Mouse (Mus musculus) ES-Bruce4 (cell line): ENCODE measurements at regions not wholly inside any gene's neighbourhood (a gene's known extent, or its start where the extent isn't known, plus 50 kb on each side); places are given as distances from the start of the nearest gene placed in this dataset.
A peak's percentile ranks its signal among the peaks of the same experiment; 100 is the strongest.
"Not testable (repeated sequence)": the region's sequence is repeated elsewhere in the genome, so short reads cannot be mapped to it uniquely, and the experiment has no call there.

ENCODE experiments used
- H3K27ac ChIP-seq: 2 replicates; pipeline ENCODE4 v1.5.1; 2012; ENCODE audit warnings: low read length, inconsistent platforms; ENCODE audit not compliant: insufficient read depth
- H3K27me3 ChIP-seq: 2 replicates; pipeline ENCODE4 v1.6.1; 2012; ENCODE audit warnings: mild to moderate bottlenecking, low read length, inconsistent platforms; ENCODE audit not compliant: control insufficient read depth, poor library complexity, insufficient read depth, severe bottlenecking
- H3K36me3 ChIP-seq: 2 replicates; pipeline ENCODE4 v1.6.1; 2012; ENCODE audit warnings: inconsistent platforms, mild to moderate bottlenecking, low read length, moderate library complexity; ENCODE audit not compliant: control insufficient read depth, poor library complexity, insufficient read depth, severe bottlenecking
- H3K4me1 ChIP-seq: one replicate; pipeline ENCODE4 v1.8.1; 2011; ENCODE audit warnings: low read length; ENCODE audit not compliant: control insufficient read depth, insufficient read depth
- H3K4me3 ChIP-seq: 2 replicates; pipeline ENCODE4 v1.5.1; 2011; ENCODE audit warnings: low read depth, mild to moderate bottlenecking, low read length
- H3K9ac ChIP-seq: 2 replicates; pipeline ENCODE4 v1.6.1; 2012; ENCODE audit warnings: low read depth, mild to moderate bottlenecking, inconsistent platforms; ENCODE audit not compliant: poor library complexity, severe bottlenecking
- H3K9me3 ChIP-seq: replicated peaks from 2 replicates; pipeline ENCODE4 v1.6.1; 2012; ENCODE audit warnings: mild to moderate bottlenecking, low read length, inconsistent platforms; ENCODE audit not compliant: control insufficient read depth, poor library complexity, insufficient read depth, severe bottlenecking
- CTCF ChIP-seq: IDR thresholded peaks from one replicate; pipeline ENCODE4 v1.8.1; 2011; ENCODE audit warnings: low read depth, low read length
- EP300 ChIP-seq: IDR thresholded peaks from 2 replicates; pipeline ENCODE4 v1.6.1; 2011; ENCODE audit warnings: low read depth, low read length; ENCODE audit not compliant: insufficient read depth
- POLR2A ChIP-seq: IDR thresholded peaks from one replicate; pipeline ENCODE4 v1.8.1; 2011; ENCODE audit warnings: low read length; ENCODE audit not compliant: insufficient read depth

GRCm38 (mm10) chr16:63191181-63191580 lies 337.1 kb downstream of the Pros1 start:
- no peaks in the 10 kb centered on the region for H3K4me1 ChIP-seq
- H3K9ac ChIP-seq: no peak overlapping the region
- H3K4me3 ChIP-seq: no peak overlapping the region
- H3K36me3 ChIP-seq: no peaks in the 10 kb centered on the region
- H3K27ac ChIP-seq: no peak overlapping the region
- no peaks in the 10 kb centered on the region for H3K9me3 ChIP-seq
- TF ChIP-seq EP300 (no peak), POLR2A (no peak), CTCF (no peak)
- no peaks in the 10 kb centered on the region for H3K27me3 ChIP-seq

- no peak overlapping the region for H3K4me3 ChIP-seq
- no peaks in the 10 kb centered on the region for H3K4me1 ChIP-seq
- H3K36me3 ChIP-seq: no peaks in the 10 kb centered on the region
- TF ChIP-seq POLR2A: no peak
- no peak for TF ChIP-seq CTCF
- TF ChIP-seq EP300: no peak
- no peak overlapping the region for H3K27ac ChIP-seq
- H3K27me3 ChIP-seq: no peaks in the 10 kb centered on the region
- H3K9ac ChIP-seq: no peak overlapping the region
- H3K9me3 ChIP-seq: no peaks in the 10 kb centered on the region
Measured at GRCm38 (mm10) chr16:63191623-63192022, 337.5 kb downstream of the Pros1 start.

DNA sequence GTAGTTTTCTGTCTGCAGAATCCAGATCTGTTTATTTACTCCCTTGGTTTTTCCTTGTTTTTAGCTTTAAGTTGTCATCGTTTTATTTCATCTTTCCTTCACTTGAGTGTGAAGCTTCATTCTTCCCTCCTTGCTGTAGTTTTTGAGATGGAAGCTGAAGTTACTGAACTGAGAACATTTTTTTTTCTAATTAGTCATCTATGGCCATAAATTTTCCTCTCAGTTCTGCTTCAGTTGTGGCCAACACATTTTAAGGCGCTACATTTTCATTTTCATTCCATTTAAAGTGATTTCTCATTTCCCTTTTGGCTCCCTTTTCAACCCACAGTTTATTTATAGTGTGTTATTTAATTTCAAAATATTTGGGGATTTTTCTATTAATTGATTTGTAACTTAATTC lies 340.5 kb downstream of the Pros1 start:
- Histone ChIP-seq H3K9ac (no peak overlapping the region), H3K4me3 (no peak overlapping the region), H3K27me3 (no peaks in the 10 kb centered on the region), H3K27ac (no peak overlapping the region), H3K4me1 (no peaks in the 10 kb centered on the region), H3K9me3 (no peaks in the 10 kb centered on the region), H3K36me3 (no peaks in the 10 kb centered on the region)
- no peak for TF ChIP-seq CTCF
- TF ChIP-seq EP300: no peak
- TF ChIP-seq POLR2A: no peak

DNA sequence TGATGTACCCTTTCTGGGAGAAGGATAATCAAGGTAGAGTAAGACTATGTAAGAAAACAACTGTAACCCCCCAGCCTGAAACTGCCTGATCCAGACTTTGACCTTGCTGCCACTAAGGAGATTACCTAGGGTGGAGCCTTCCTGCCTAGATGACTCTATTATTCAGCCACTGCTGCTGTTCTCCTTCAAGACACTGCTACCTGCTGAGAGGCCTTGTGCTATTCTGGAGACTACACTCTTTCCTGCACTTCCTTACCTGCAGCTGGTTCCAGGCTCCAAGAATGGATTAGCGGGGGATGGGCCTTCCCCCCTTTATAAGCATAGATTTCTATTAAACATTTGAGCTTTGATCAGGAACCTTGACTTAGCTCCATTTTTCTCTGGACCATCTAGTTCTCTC lies 359.4 kb downstream of the Pros1 start:
- H3K9me3 ChIP-seq, H3K36me3 ChIP-seq, H3K4me3 ChIP-seq, H3K4me1 ChIP-seq, H3K27me3 ChIP-seq, H3K9ac ChIP-seq: not testable (repeated sequence)
- peak overlapping the region; percentile 75 for H3K27ac ChIP-seq
- 0 out of 2 replicates have a peak, but pooled peaks have one; percentile 23 for TF ChIP-seq EP300

GRCm38 (mm10) chr16:63220228-63220879 lies 366.2 kb downstream of the Pros1 start:
- H3K4me1 ChIP-seq: no peaks in the 10 kb centered on the region
- H3K27ac ChIP-seq: no peak overlapping the region
- H3K9me3 ChIP-seq: no peaks in the 10 kb centered on the region
- no peaks in the 10 kb centered on the region for H3K36me3 ChIP-seq
- no peaks in the 10 kb centered on the region for H3K27me3 ChIP-seq
- TF ChIP-seq CTCF (no peak), POLR2A (no peak), EP300 (no peak)
- H3K4me3 ChIP-seq: no peak overlapping the region
- no peak overlapping the region for H3K9ac ChIP-seq

DNA sequence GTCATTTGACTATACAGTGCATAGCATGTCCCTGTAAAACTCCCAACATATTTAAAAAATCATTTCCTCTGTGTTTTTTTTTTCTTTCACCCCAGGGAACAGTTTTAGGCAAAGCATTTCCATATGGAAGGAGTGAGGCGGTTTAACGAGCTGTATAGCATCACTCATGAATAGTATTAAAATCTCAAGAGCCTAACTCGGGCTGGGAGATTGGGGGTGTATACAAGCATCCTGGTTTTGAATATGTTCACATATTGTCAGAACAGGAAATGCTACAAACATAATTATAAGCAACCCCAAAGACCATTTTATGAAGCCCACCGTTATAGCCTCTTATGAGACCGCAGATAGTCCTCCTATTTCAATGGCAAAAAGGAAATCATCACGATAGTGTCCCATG lies 370.5 kb downstream of the Pros1 start:
- no peaks in the 10 kb centered on the region for H3K36me3 ChIP-seq
- no peaks in the 10 kb centered on the region for H3K4me1 ChIP-seq
- no peaks in the 10 kb centered on the region for H3K27me3 ChIP-seq
- TF ChIP-seq CTCF: no peak
- H3K27ac ChIP-seq: no peak overlapping the region
- no peaks in the 10 kb centered on the region for H3K9me3 ChIP-seq
- no peak overlapping the region for H3K9ac ChIP-seq
- H3K4me3 ChIP-seq: no peak overlapping the region
